Mouse (Mus musculus) monocyte, adult 2 months (primary cell): ENCODE data around the gene Ccdc189.
A peak's percentile ranks its signal among the peaks of the same experiment; 100 is the strongest.
"Not testable (repeated sequence)": the region's sequence is repeated elsewhere in the genome, so short reads cannot be mapped to it uniquely, and the experiment has no call there.

Experiments used
- DNase-seq, 2 experiments: peaks; one replicate each; pipeline ENCODE4 v3.0.0; 2022; ENCODE audit warnings: low spot score in 2 of 2, low read depth in 1 of 2

Gene Ccdc189

GRCm38 (mm10) chr7:127588011-127588871, at the start of gene Ccdc189, which contains the start of gene Rnf40:
Gene Ccdc189 (minus strand): TSS chr7:127588595.
Gene Rnf40 (plus strand): TSS chr7:127588767.
- DNase-seq, result peak; percentile 90 to 93

- DNase-seq, result no peak
Measured at GRCm38 (mm10) chr7:127636963-127637362, 48.6 kb upstream of the Ccdc189 start.

GRCm38 (mm10) chr7:127631416-127631815, 43.0 kb upstream of the Ccdc189 start:
- no peak for DNase-seq

GRCm38 (mm10) chr7:127628646-127629045, 40.3 kb upstream of the Ccdc189 start:
- DNase-seq, result no peak

- DNase-seq, result no peak
Measured at GRCm38 (mm10) chr7:127626471-127626870, 38.1 kb upstream of the Ccdc189 start.

- DNase-seq, result no peak
Measured at GRCm38 (mm10) chr7:127626039-127626438, 37.6 kb upstream of the Ccdc189 start.

- DNase-seq, result not testable (repeated sequence)
Measured at GRCm38 (mm10) chr7:127618402-127618801, 30.0 kb upstream of the Ccdc189 start.

GRCm38 (mm10) chr7:127617962-127618361, 29.6 kb upstream of the Ccdc189 start:
- no peak for DNase-seq

GRCm38 (mm10) chr7:127616881-127617280, 28.5 kb upstream of the Ccdc189 start:
- no peak for DNase-seq

GRCm38 (mm10) chr7:127616336-127616735, 27.9 kb upstream of the Ccdc189 start:
- DNase-seq, result no peak

- DNase-seq, result peak in 1 of 2 experiments; percentile 28
Measured at GRCm38 (mm10) chr7:127614891-127615843, 26.8 kb upstream of the Ccdc189 start, which contains the start of gene Zfp629. Gene Zfp629 (minus strand): TSS chr7:127615797.

GRCm38 (mm10) chr7:127614511-127614890, 26.1 kb upstream of the Ccdc189 start:
- DNase-seq, result no peak

GRCm38 (mm10) chr7:127614091-127614490, 25.7 kb upstream of the Ccdc189 start:
- no peak for DNase-seq

GRCm38 (mm10) chr7:127613501-127613900, 25.1 kb upstream of the Ccdc189 start:
- no peak for DNase-seq

GRCm38 (mm10) chr7:127611561-127611960, 23.2 kb upstream of the Ccdc189 start:
- no peak for DNase-seq

GRCm38 (mm10) chr7:127611011-127611410, 22.6 kb upstream of the Ccdc189 start:
- DNase-seq, result no peak

GRCm38 (mm10) chr7:127607150-127607549, 18.8 kb upstream of the Ccdc189 start:
- DNase-seq, result no peak

- no peak for DNase-seq
Measured at GRCm38 (mm10) chr7:127604256-127604655, 15.9 kb upstream of the Ccdc189 start.

- no peak for DNase-seq
Measured at GRCm38 (mm10) chr7:127602903-127603302, 14.5 kb upstream of the Ccdc189 start.

- DNase-seq, result no peak
Measured at GRCm38 (mm10) chr7:127601735-127602134, 13.3 kb upstream of the Ccdc189 start.

- DNase-seq, result no peak
Measured at GRCm38 (mm10) chr7:127600612-127601011, 12.2 kb upstream of the Ccdc189 start.

- no peak for DNase-seq
Measured at GRCm38 (mm10) chr7:127596747-127597146, 8.4 kb upstream of the Ccdc189 start.
